Mouse (Mus musculus): ENCODE data around the gene Ube2g1.

GRCm38 (mm10) chr11:72735519-72735860 lies 128.4 kb downstream of the Ube2g1 start:
- TF ChIP-seq CTCF (IDR thresholded peaks at IDR 0.05; ENCODE audit: control insufficient read depth, insufficient read depth, insufficient read length) (no peak), MYOG (IDR thresholded peaks at IDR 0.05; ENCODE audit: control insufficient read depth, extremely low read depth, insufficient read length) (no peak), CEBPB (IDR thresholded peaks at IDR 0.05; ENCODE audit: low read depth) (no peak), USF1 (IDR thresholded peaks at IDR 0.05; ENCODE audit: low read depth) (no peak), FOSL1 (IDR thresholded peaks at IDR 0.05; ENCODE audit: insufficient read depth, low read length, poor library complexity, severe bottlenecking) (no peak), MYOD1 (IDR thresholded peaks at IDR 0.05; ENCODE audit: control insufficient read depth, insufficient read length, low read depth) (no peak)
